Mouse (Mus musculus) kidney, adult 2 months (tissue): ENCODE data around the gene Sdk2. TPM values are rescaled to one million over a fixed set of nuclear protein-coding genes. Genes with fewer than 3 reads are reported as not detected.

Experiments
- DNase-seq: peaks from one replicate; pipeline ENCODE4 v3.0.0; 2021
- H3K27ac ChIP-seq: fragments of 200-500 bp; 2 replicates; pipeline ENCODE4 v1.5.1; 2012; ENCODE audit warnings: low read depth, low read length, control low read depth, inconsistent platforms; ENCODE audit not compliant: insufficient read depth
- H3K27me3 ChIP-seq: fragments of 200-500 bp; replicated peaks from 2 replicates; pipeline ENCODE4 v1.6.1; 2012; ENCODE audit warnings: mild to moderate bottlenecking, moderate library complexity, low read length, inconsistent platforms; ENCODE audit not compliant: control insufficient read depth, insufficient read depth
- H3K36me3 ChIP-seq: fragments of 200-500 bp; 2 replicates; pipeline ENCODE4 v1.6.1; 2012; ENCODE audit warnings: mild to moderate bottlenecking, moderate library complexity, low read length, inconsistent platforms; ENCODE audit not compliant: control insufficient read depth, insufficient read depth
- H3K4me1 ChIP-seq: fragments of 200-500 bp; 2 replicates; pipeline ENCODE4 v1.6.1; 2011; ENCODE audit warnings: low read length; ENCODE audit not compliant: control insufficient read depth, insufficient read depth
- H3K4me3 ChIP-seq: fragments of 200-500 bp; 2 replicates; pipeline ENCODE4 v1.5.1; 2011; ENCODE audit warnings: mild to moderate bottlenecking, low read depth, low read length, control low read depth; ENCODE audit not compliant: insufficient read depth
- CTCF ChIP-seq: fragments of 200-500 bp; conservative IDR thresholded peaks from 2 replicates; pipeline ENCODE4 v1.5.1; 2011; ENCODE audit warnings: low read depth, mild to moderate bottlenecking, control low read depth, low read length, moderate library complexity, mixed read lengths; ENCODE audit not compliant: insufficient read depth, insufficient read length
- POLR2A ChIP-seq: fragments of 200-500 bp; IDR thresholded peaks from one replicate; pipeline ENCODE4 v1.6.1; 2011; ENCODE audit warnings: low read depth, low read length, control low read depth
- WGBS: fragments of 180-500 bp; shearing (Covaris S2); methylation state at CpG from one replicate; pipeline ENCODE4 v1.1.7; 2018; 5-methylcytosine and 5-hydroxymethylcytosine counted together
- polyA plus RNA-seq: library from polyadenylated mRNA; depleted of rRNA; stranded (reverse); fragments of >200 nt; gene quantifications from 2 replicates; pipeline ENCODE4 v1.2.3, GENCODE M21; 2012

The Sdk2 gene
- polyA plus RNA-seq, 1 experiment = 0.63 TPM

GRCm38 (mm10) chr11:114030214-114030613 is 36.6 kb downstream of the Sdk2 start:
- Histone ChIP-seq H3K4me1 (no peaks in the 10 kb centered on the region), H3K27ac (no peak overlapping the region), H3K36me3 (no peaks in the 10 kb centered on the region), H3K4me3 (no peak overlapping the region), H3K27me3 (no peaks in the 10 kb centered on the region)
- 87% methylated on average over 7 of the region's 7 CpGs for WGBS
- TF ChIP-seq POLR2A = no peak
- no peak for TF ChIP-seq CTCF
- no peak for DNase-seq

- peak; percentile 23 for DNase-seq
- Histone ChIP-seq H3K4me3 (no peak overlapping the region), H3K27ac (no peak overlapping the region), H3K27me3 (no peaks in the 10 kb centered on the region), H3K4me1 (no peaks in the 10 kb centered on the region), H3K36me3 (no peaks in the 10 kb centered on the region)
- TF ChIP-seq CTCF (no peak), POLR2A (no peak)
- WGBS = 67% methylated on average over 6 of the region's 6 CpGs
Observed at GRCm38 (mm10) chr11:114028512-114028911, 38.3 kb downstream of the Sdk2 start.

GRCm38 (mm10) chr11:114028021-114028420 is 38.8 kb downstream of the Sdk2 start:
- Histone ChIP-seq H3K36me3 (no peaks in the 10 kb centered on the region), H3K4me3 (no peak overlapping the region), H3K27me3 (no peaks in the 10 kb centered on the region), H3K27ac (no peak overlapping the region), H3K4me1 (no peaks in the 10 kb centered on the region)
- TF ChIP-seq POLR2A (no peak), CTCF (no peak)
- WGBS = 44% methylated on average over 6 of the region's 6 CpGs
- DNase-seq = no peak

- no peak for DNase-seq
- Histone ChIP-seq H3K36me3 (no peaks in the 10 kb centered on the region), H3K27me3 (no peaks in the 10 kb centered on the region), H3K4me3 (no peak overlapping the region), H3K27ac (no peak overlapping the region), H3K4me1 (no peaks in the 10 kb centered on the region)
- TF ChIP-seq POLR2A (no peak), CTCF (no peak)
- 91% methylated on average over 2 of the region's 2 CpGs for WGBS
Observed at GRCm38 (mm10) chr11:114025056-114025455, 41.8 kb downstream of the Sdk2 start.

- WGBS = 39% methylated on average over 1 of the region's 1 CpGs
- no peaks in the 10 kb centered on the region for H3K27me3 ChIP-seq
- no peaks in the 10 kb centered on the region for H3K36me3 ChIP-seq
- H3K4me1 ChIP-seq = no peaks in the 10 kb centered on the region
- peak; percentile 7 for DNase-seq
- H3K27ac ChIP-seq = no peak overlapping the region
- H3K4me3 ChIP-seq = no peak overlapping the region
- TF ChIP-seq POLR2A (no peak), CTCF (no peak)
Observed at GRCm38 (mm10) chr11:114023965-114024364, 42.9 kb downstream of the Sdk2 start.

DNA sequence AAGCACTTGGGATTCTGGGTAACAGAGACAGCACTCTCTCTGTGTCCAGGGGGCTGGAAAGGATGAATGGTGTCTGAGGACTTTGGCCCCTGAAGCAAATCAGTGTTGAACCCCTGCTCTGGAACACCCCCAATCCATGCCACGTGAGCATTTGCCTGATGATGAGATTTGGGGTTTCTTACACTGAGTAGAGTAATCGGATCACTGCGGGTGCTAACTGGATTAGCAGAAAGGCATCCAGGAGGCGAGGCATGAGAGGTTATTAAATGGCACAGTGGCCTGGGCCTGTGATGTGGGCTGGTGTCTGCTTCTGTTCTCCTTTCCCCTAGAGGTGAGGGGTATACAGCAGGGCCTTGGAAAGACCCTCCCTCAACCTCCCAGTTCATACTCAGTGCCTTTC is 44.7 kb downstream of the Sdk2 start:
- H3K36me3 ChIP-seq = no peaks in the 10 kb centered on the region
- WGBS = 80% methylated on average over 4 of the region's 4 CpGs
- H3K4me3 ChIP-seq = no peak overlapping the region
- TF ChIP-seq POLR2A (no peak), CTCF (no peak)
- H3K27ac ChIP-seq = no peak overlapping the region
- H3K27me3 ChIP-seq = no peaks in the 10 kb centered on the region
- H3K4me1 ChIP-seq = no peaks in the 10 kb centered on the region
- no peak for DNase-seq

DNA sequence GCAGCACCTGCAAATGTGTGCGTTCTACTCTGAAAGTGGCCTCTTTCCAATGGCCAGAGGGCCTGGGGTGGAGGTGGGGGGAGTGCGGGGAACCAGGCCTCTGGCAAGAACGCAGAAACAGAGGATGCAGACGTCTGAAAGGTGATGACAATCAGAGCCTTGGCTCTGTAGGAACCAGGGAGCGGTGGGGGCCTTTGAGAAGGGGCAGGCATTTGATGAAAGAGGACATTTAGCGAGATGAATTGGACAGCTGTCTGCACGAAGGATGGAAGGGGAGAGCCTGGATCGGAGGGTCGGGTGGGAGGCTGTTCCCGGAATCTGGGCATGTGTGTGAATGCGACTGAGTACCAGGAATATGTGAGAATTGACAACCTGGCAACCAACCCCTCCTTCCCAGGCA is 47.8 kb downstream of the Sdk2 start:
- no peak for TF ChIP-seq POLR2A
- no peak for TF ChIP-seq CTCF
- no peak for DNase-seq
- H3K4me3 ChIP-seq = no peak overlapping the region
- H3K27me3 ChIP-seq = no peaks in the 10 kb centered on the region
- 77% methylated on average over 11 of the region's 11 CpGs for whole genome bisulfite sequencing
- no peaks in the 10 kb centered on the region for H3K36me3 ChIP-seq
- H3K4me1 ChIP-seq = no peaks in the 10 kb centered on the region
- H3K27ac ChIP-seq = no peak overlapping the region

GRCm38 (mm10) chr11:114016889-114017392 is 49.9 kb downstream of the Sdk2 start:
- no peak overlapping the region for H3K27ac ChIP-seq
- no peak overlapping the region for H3K4me3 ChIP-seq
- H3K4me1 ChIP-seq = no peaks in the 10 kb centered on the region
- H3K36me3 ChIP-seq = no peaks in the 10 kb centered on the region
- no peak for TF ChIP-seq CTCF
- TF ChIP-seq POLR2A = no peak
- H3K27me3 ChIP-seq = no peaks in the 10 kb centered on the region
- DNase-seq = peak; percentile 4
- 31% methylated on average over 14 of the region's 14 CpGs for WGBS
